Mouse (Mus musculus): ENCODE data around the gene Bahcc1.

Gene Bahcc1

GRCm38 (mm10) chr11:120248160-120248793 lies 15.5 kb downstream of the Bahcc1 start:
- no peak for DNase-seq

GRCm38 (mm10) chr11:120248899-120249298 lies 16.2 kb downstream of the Bahcc1 start:
- no peak for DNase-seq

GRCm38 (mm10) chr11:120250991-120251949 lies 18.5 kb downstream of the Bahcc1 start:
- no peak for DNase-seq

GRCm38 (mm10) chr11:120251950-120252308 lies 19.2 kb downstream of the Bahcc1 start:
- DNase-seq = no peak

GRCm38 (mm10) chr11:120252398-120252797 lies 19.7 kb downstream of the Bahcc1 start:
- DNase-seq = no peak

GRCm38 (mm10) chr11:120252843-120253645 lies 20.3 kb downstream of the Bahcc1 start:
- DNase-seq = no peak

GRCm38 (mm10) chr11:120253646-120254315 lies 21.0 kb downstream of the Bahcc1 start:
- no peak for DNase-seq

GRCm38 (mm10) chr11:120254420-120254819 lies 21.7 kb downstream of the Bahcc1 start:
- no peak for DNase-seq

GRCm38 (mm10) chr11:120255038-120255437 lies 22.3 kb downstream of the Bahcc1 start:
- DNase-seq = no peak

GRCm38 (mm10) chr11:120255499-120255898 lies 22.8 kb downstream of the Bahcc1 start:
- no peak for DNase-seq

- no peak for DNase-seq
These were observed 23.4 kb downstream of the Bahcc1 start for GRCm38 (mm10) chr11:120256108-120256507.

- no peak for DNase-seq
These were observed 23.8 kb downstream of the Bahcc1 start for GRCm38 (mm10) chr11:120256543-120256942.

GRCm38 (mm10) chr11:120256981-120257820 lies 24.5 kb downstream of the Bahcc1 start:
- no peak for DNase-seq

GRCm38 (mm10) chr11:120257911-120258310 lies 25.2 kb downstream of the Bahcc1 start:
- DNase-seq = no peak

GRCm38 (mm10) chr11:120258896-120259689 lies 26.3 kb downstream of the Bahcc1 start:
- DNase-seq = no peak

- DNase-seq = no peak
These were observed 27.3 kb downstream of the Bahcc1 start for GRCm38 (mm10) chr11:120259792-120260768.

- DNase-seq = no peak
These were observed 28.0 kb downstream of the Bahcc1 start for GRCm38 (mm10) chr11:120260769-120261150.

GRCm38 (mm10) chr11:120261416-120262355 lies 28.9 kb downstream of the Bahcc1 start:
- DNase-seq = peak; percentile 39 to 61
